Mouse (Mus musculus) adipocyte (in vitro differentiated cells): ENCODE data around the gene Csf2rb2.
"Not testable (repeated sequence)": the region's sequence is repeated elsewhere in the genome, so short reads cannot be mapped to it uniquely, and the experiment has no call there.

ENCODE experiments used
- DNase-seq: peaks from one replicate; pipeline ENCODE4 v3.0.0-alpha.2; 2016; ENCODE audit warnings: low spot score

Csf2rb2 gene

GRCm38 (mm10) chr15:78318338-78319171 is 13.0 kb upstream of the Csf2rb2 start:
- not testable (repeated sequence) for DNase-seq

- not testable (repeated sequence) for DNase-seq
Measured at GRCm38 (mm10) chr15:78313659-78314058, 8.1 kb upstream of the Csf2rb2 start.

- not testable (repeated sequence) for DNase-seq
Measured at GRCm38 (mm10) chr15:78312421-78313233, 7.1 kb upstream of the Csf2rb2 start.

GRCm38 (mm10) chr15:78310971-78311370 is 5.5 kb upstream of the Csf2rb2 start:
- DNase-seq = no peak

GRCm38 (mm10) chr15:78309865-78310264 is 4.3 kb upstream of the Csf2rb2 start:
- no peak for DNase-seq

GRCm38 (mm10) chr15:78303665-78304233 is 1.8 kb downstream of the Csf2rb2 start:
- no peak for DNase-seq

- no peak for DNase-seq
Measured at GRCm38 (mm10) chr15:78302718-78303117, 2.8 kb downstream of the Csf2rb2 start.

- no peak for DNase-seq
Measured at GRCm38 (mm10) chr15:78300773-78301172, 4.7 kb downstream of the Csf2rb2 start.

GRCm38 (mm10) chr15:78299641-78300040 is 5.9 kb downstream of the Csf2rb2 start:
- no peak for DNase-seq

- DNase-seq = no peak
Measured at GRCm38 (mm10) chr15:78298558-78298957, 7.0 kb downstream of the Csf2rb2 start.

- DNase-seq = no peak
Measured at GRCm38 (mm10) chr15:78293716-78294115, 11.8 kb downstream of the Csf2rb2 start.

- not testable (repeated sequence) for DNase-seq
Measured at GRCm38 (mm10) chr15:78293228-78293627, 12.3 kb downstream of the Csf2rb2 start.

GRCm38 (mm10) chr15:78289775-78290174 is 15.7 kb downstream of the Csf2rb2 start:
- DNase-seq = not testable (repeated sequence)

GRCm38 (mm10) chr15:78287941-78288340 is 17.6 kb downstream of the Csf2rb2 start:
- DNase-seq = no peak

GRCm38 (mm10) chr15:78278308-78278707 is 27.2 kb downstream of the Csf2rb2 start:
- no peak for DNase-seq

- no peak for DNase-seq
Measured at GRCm38 (mm10) chr15:78271208-78271607, 34.3 kb downstream of the Csf2rb2 start.

- DNase-seq = no peak
Measured at GRCm38 (mm10) chr15:78267865-78268264, 37.7 kb downstream of the Csf2rb2 start.

- no peak for DNase-seq
Measured at GRCm38 (mm10) chr15:78267441-78267840, 38.1 kb downstream of the Csf2rb2 start.

GRCm38 (mm10) chr15:78263286-78263685 is 42.2 kb downstream of the Csf2rb2 start:
- DNase-seq = no peak

GRCm38 (mm10) chr15:78260668-78261333 is 44.7 kb downstream of the Csf2rb2 start:
- DNase-seq = no peak

GRCm38 (mm10) chr15:78258246-78258865 is 47.2 kb downstream of the Csf2rb2 start:
- DNase-seq = no peak
